Mouse (Mus musculus) lung, embryonic 16.5 days (tissue): ENCODE measurements at regions not wholly inside any gene's neighbourhood (a gene's known extent, or its start where the extent isn't known, plus 50 kb on each side); places are given as distances from the start of the nearest gene placed in this dataset.

Source experiments
- ATAC-seq: fragments of 200-750 bp; cut with Nextera tagmentation; 2 replicates; pipeline ENCODE4 v1.8.0; 2017; ENCODE audit warnings: low read depth, mild to moderate bottlenecking, moderate library complexity
- H3K27ac ChIP-seq: fragments of 300-500 bp; sonication (generic); 2 replicates; pipeline ENCODE4 v1.5.1; 2014; ENCODE audit warnings: mild to moderate bottlenecking, control low read depth, low read length
- H3K27me3 ChIP-seq: fragments of 300-500 bp; sonication (generic); 2 replicates; pipeline ENCODE4 v1.6.1; 2014; ENCODE audit warnings: low read depth, low read length, mixed read lengths; ENCODE audit not compliant: control insufficient read depth, insufficient read depth
- H3K36me3 ChIP-seq: fragments of 300-500 bp; sonication (generic); 2 replicates; pipeline ENCODE4 v1.6.1; 2014; ENCODE audit warnings: low read length; ENCODE audit not compliant: control insufficient read depth, insufficient read depth
- H3K4me1 ChIP-seq: fragments of 300-500 bp; sonication (generic); replicated peaks from 2 replicates; pipeline ENCODE4 v1.6.1; 2014; ENCODE audit warnings: low read length, mixed read lengths; ENCODE audit not compliant: control insufficient read depth, insufficient read depth
- H3K4me2 ChIP-seq: fragments of 300-500 bp; sonication (generic); 2 replicates; pipeline ENCODE4 v1.6.1; 2014; ENCODE audit warnings: low read depth, low read length, control low read depth
- H3K4me3 ChIP-seq: fragments of 300-500 bp; sonication (generic); 2 replicates; pipeline ENCODE4 v1.5.1; 2014; ENCODE audit warnings: mild to moderate bottlenecking, low read length, control low read depth
- H3K9ac ChIP-seq: fragments of 300-500 bp; sonication (generic); 2 replicates; pipeline ENCODE4 v1.6.1; 2014; ENCODE audit warnings: low read length, control low read depth
- H3K9me3 ChIP-seq: fragments of 300-500 bp; sonication (generic); 2 replicates; pipeline ENCODE4 v1.6.1; 2016; ENCODE audit warnings: low read length; ENCODE audit not compliant: control insufficient read depth
- WGBS: fragments of 180-500 bp; shearing (Covaris S2); extraction: QIAGEN DNeasy Blood & Tissue Kit; methylation state at CpG from one replicate; pipeline ENCODE4 v1.1.7; 2014; 5-methylcytosine and 5-hydroxymethylcytosine counted together

DNA sequence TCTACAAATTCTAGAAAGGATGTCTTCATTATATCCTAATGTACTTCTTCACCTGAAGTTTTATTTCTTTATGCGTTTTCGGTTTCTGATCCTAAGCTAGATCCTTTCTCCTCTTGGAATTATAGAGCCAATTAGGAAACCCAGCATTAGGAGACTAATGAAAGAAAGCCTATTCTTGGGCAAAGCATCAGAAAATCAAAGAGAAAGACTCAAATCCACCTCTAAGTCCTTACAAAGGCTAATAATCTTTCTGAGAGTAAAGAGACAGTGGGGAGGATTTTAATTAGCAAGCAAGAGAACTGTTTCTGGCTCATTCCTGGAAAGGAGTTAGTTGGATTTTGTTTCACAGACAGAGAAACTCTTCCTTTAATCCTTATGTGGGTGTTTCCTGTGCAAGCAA is 136.3 kb upstream of the Vegfc start:
- Histone ChIP-seq H3K27me3 (no peaks in the 10 kb centered on the region), H3K9me3 (no peaks in the 10 kb centered on the region), H3K4me2 (no peak overlapping the region), H3K4me3 (no peak overlapping the region), H3K27ac (no peak overlapping the region), H3K9ac (no peak overlapping the region), H3K36me3 (no peaks in the 10 kb centered on the region), H3K4me1 (no peaks in the 10 kb centered on the region)
- ATAC-seq, result no peak
- 94% methylated on average over 2 of the region's 2 CpGs for whole genome bisulfite sequencing

DNA sequence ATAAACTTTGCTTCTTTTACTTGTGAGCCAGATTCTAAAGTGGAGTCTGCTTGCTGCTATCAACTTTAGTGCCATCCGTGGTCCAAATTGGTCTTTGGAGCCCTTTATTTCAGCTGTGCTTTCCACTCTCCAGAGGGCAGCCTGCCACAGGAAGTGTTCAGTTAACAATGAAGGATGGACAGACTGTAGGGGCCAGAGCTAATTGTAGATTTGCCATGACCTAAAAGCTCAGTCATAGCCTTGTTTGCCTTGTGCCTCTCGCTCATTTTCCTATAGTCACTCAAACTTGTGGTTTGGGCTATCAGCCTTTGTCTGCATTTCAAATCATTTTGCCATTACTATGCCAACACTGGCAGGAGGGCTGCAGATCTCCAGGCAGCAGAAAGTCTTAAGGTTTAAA is 131.8 kb upstream of the Vegfc start:
- Histone ChIP-seq H3K4me1 (no peaks in the 10 kb centered on the region), H3K27me3 (no peaks in the 10 kb centered on the region), H3K4me3 (no peak overlapping the region), H3K36me3 (no peaks in the 10 kb centered on the region), H3K4me2 (no peak overlapping the region), H3K9me3 (no peaks in the 10 kb centered on the region), H3K27ac (no peak overlapping the region), H3K9ac (no peak overlapping the region)
- no peak for ATAC-seq
- WGBS, result 76% methylated on average over 2 of the region's 2 CpGs

DNA sequence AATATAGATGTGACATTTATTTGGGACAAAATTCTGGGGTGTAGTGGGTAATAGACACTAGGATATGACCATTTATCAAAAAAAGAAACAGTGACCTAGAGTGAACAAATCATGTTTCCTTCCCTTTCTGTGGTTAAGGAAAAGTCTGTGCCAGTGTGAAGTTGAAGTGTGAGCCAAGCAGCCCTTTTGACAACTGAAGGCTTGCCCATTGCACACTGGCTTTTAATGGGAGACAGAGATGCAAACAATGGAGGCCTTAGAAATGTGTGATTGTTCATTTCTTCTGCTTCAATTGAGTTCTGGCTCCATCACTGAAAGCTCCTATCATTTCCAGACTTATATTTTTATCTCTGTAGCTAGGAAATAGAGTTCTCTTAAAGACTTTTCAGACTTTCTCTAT is 130.0 kb upstream of the Vegfc start:
- Histone ChIP-seq H3K4me1 (no peaks in the 10 kb centered on the region), H3K9me3 (no peaks in the 10 kb centered on the region)
- ATAC-seq, result no peak

DNA sequence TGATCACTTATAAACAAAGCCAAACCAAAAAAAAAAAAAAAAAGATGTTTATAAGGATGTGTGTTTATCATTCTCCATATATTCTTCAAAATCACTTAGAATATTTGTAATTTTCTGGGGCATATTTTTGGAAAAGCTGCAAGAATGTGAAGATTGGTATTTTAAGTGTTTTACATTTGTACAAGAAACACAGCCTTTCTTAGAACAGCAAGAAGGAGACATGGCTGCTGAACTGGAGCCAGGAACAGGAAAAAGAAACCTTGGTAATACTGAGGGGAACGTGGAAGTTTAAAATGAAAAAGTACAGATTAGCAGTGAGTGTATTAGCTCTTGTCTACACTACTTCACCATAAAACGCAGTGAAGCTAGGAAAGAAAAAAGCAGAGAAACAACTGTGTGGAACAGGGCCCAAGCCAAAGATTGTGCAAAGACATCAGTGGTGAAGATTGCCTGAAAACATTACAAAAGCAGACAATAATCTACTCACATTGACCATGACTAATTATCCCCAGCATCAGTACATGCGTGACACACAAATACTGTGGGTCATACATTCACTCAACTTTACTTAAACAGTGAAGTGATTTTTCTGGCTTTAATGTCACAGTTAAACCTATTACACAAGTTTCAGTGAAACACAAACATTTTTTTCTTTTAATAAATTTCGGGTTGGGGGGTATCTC is 122.8 kb upstream of the Vegfc start:
- WGBS, result 37% methylated on average over 4 of the region's 4 CpGs
- peak overlapping the region; percentile 57 for H3K27ac ChIP-seq
- peak; percentile 69 for ATAC-seq

More for the DNA sequence above, 130.0 kb upstream of the Vegfc start:
- no peak overlapping the region for H3K9ac ChIP-seq
- no peak overlapping the region for H3K4me3 ChIP-seq
- no peak overlapping the region for H3K4me2 ChIP-seq
- no peaks in the 10 kb centered on the region for H3K36me3 ChIP-seq
- no peaks in the 10 kb centered on the region for H3K27me3 ChIP-seq
- no peak overlapping the region for H3K27ac ChIP-seq

DNA sequence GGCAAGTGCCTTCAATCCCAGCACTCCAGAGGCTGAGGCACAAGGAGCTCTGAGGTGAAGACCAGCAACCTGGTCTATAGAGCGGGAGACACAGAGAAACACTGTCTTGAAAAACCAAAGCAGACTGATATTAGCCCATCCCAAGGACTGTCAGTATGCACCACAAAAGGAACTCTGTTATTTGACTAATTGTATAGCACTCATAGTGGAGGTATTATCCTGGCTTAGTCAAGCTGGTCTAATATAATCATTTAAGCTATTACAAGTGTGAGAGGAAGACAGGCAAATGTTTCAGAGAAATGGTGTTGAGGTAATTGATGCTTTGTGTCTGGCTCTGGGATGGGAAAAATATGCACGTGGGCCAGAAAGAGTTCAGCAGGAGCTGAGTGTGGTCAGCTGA is 121.3 kb upstream of the Vegfc start:
- Histone ChIP-seq H3K4me2 (no peak overlapping the region), H3K9ac (no peak overlapping the region), H3K9me3 (no peaks in the 10 kb centered on the region), H3K4me1 (no peaks in the 10 kb centered on the region), H3K27me3 (no peaks in the 10 kb centered on the region), H3K4me3 (no peak overlapping the region), H3K36me3 (no peaks in the 10 kb centered on the region), H3K27ac (no peak overlapping the region)
- 67% methylated on average over 2 of the region's 2 CpGs for WGBS
- ATAC-seq, result no peak

More for the DNA sequence above, 122.8 kb upstream of the Vegfc start:
- no peak overlapping the region for H3K4me2 ChIP-seq
- H3K9ac ChIP-seq, result no peak overlapping the region
- no peaks in the 10 kb centered on the region for H3K27me3 ChIP-seq
- no peaks in the 10 kb centered on the region for H3K4me1 ChIP-seq
- no peaks in the 10 kb centered on the region for H3K9me3 ChIP-seq
- no peak overlapping the region for H3K4me3 ChIP-seq
- no peaks in the 10 kb centered on the region for H3K36me3 ChIP-seq

DNA sequence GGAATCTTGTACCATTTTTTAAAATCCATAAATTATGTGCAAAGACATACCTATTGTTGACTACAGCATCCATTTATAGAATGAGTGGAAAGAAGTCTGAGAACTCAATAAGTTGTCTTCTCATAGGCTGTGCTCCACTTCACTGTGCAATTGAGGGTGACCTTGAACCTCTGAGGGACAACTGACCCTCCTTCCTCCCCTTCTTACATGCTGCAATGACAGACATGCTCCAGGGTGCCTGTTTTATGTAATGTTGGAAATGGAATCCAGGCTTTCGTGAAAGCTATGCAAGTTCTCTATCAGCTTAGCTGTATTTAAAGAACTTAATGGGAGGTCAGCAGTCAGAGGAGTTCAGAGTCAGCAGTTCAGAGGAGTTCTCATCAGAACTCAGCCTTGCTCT is 118.9 kb upstream of the Vegfc start:
- WGBS, result 66% methylated on average over 1 of the region's 1 CpGs
- no peaks in the 10 kb centered on the region for H3K9me3 ChIP-seq
- no peak overlapping the region for H3K27ac ChIP-seq
- no peaks in the 10 kb centered on the region for H3K27me3 ChIP-seq
- no peak overlapping the region for H3K4me3 ChIP-seq
- no peaks in the 10 kb centered on the region for H3K36me3 ChIP-seq
- H3K4me1 ChIP-seq, result no peaks in the 10 kb centered on the region
- no peak overlapping the region for H3K9ac ChIP-seq
- H3K4me2 ChIP-seq, result no peak overlapping the region
- no peak for ATAC-seq

DNA sequence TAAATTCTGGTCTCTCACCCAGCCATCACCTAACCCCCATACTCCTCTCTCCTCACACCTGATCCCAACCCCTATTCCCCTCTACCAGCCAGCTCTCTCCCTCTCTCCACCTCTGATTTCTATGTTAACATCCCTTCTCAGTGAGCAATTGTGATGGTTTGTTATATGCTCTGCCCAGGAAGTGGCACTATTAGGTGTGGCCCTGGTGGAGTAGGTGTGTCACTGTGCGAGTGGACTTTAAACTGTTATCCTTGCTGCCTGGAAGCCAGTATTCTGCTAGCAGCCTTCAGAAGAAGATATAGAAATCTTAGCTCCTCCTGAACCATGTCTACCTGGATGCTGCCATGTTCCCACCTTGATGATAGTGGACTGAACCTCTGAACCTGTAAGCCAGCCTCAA is 114.4 kb upstream of the Vegfc start:
- ATAC-seq, result no peak
- no peak overlapping the region for H3K27ac ChIP-seq
- no peaks in the 10 kb centered on the region for H3K36me3 ChIP-seq
- no peaks in the 10 kb centered on the region for H3K4me1 ChIP-seq
- H3K27me3 ChIP-seq, result no peaks in the 10 kb centered on the region
- no peak overlapping the region for H3K4me2 ChIP-seq
- no peak overlapping the region for H3K9ac ChIP-seq
- no peak overlapping the region for H3K4me3 ChIP-seq
- WGBS, result 89% methylated on average over 1 of the region's 1 CpGs
- no peaks in the 10 kb centered on the region for H3K9me3 ChIP-seq

DNA sequence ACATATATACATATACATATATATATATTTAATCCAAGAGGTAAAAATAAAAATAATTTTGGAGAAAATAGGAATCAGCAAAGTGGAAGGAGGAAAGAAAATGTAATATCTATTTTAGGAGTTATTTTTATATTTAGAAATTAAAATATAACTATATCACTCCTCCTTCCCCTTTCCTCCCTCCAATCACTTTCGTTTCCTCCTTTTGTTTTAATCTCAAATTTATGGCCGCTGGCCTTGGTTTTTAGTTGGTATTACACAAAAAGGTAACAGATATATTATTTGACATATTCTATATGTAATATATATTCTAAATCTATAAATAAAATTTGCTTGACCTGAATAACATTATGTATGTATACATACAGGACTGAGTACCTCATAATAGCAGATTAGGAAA is 93.1 kb upstream of the Vegfc start:
- Histone ChIP-seq H3K4me1 (no peaks in the 10 kb centered on the region), H3K9ac (no peak overlapping the region), H3K36me3 (no peaks in the 10 kb centered on the region), H3K4me2 (no peak overlapping the region), H3K27me3 (no peaks in the 10 kb centered on the region), H3K27ac (no peak overlapping the region), H3K4me3 (no peak overlapping the region), H3K9me3 (no peaks in the 10 kb centered on the region)
- no peak for ATAC-seq
- 79% methylated on average over 2 of the region's 2 CpGs for WGBS

DNA sequence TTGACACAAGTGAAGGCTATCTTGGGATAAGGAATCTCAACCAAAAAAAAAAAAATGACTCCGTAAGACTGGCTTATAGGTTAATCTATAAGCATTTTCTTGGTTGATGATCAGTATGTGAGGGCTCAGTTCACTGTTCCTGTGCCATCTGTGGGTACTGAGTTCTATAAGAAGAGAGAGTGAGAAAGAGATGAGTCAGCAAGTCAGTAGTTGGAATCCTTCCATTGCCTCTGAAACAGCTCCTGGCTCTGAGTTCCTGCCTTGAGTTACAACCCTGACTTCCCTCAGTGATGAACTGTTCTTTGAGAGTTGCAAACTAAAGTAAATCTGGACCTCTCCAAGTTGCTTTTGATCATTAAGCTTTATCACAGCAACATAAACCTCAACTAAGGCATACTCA is 91.7 kb upstream of the Vegfc start:
- no peak overlapping the region for H3K27ac ChIP-seq
- H3K9ac ChIP-seq, result no peak overlapping the region
- 83% methylated on average over 1 of the region's 1 CpGs for WGBS

DNA sequence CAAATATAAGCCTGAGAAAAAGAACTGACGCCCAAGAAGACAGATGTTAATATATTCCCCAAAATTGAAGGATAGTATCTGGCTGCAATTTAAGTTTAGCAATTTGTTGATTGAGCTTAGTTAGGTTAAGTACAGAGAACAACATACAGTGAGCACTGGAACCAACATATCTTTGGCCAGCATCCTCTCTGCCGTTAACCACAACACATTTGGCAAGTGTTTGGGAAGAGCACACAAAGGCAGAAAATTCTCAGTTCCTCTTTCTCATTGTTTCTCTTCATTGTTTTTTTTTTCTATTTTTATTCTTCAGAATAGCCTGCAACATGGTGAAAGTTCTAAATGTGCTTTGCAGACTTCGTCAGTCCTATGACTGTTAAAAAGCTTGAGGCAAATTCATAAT is 83.2 kb upstream of the Vegfc start:
- Histone ChIP-seq H3K36me3 (no peaks in the 10 kb centered on the region), H3K4me2 (no peak overlapping the region), H3K9ac (no peak overlapping the region), H3K9me3 (no peaks in the 10 kb centered on the region), H3K27me3 (no peaks in the 10 kb centered on the region), H3K4me3 (no peak overlapping the region), H3K27ac (no peak overlapping the region), H3K4me1 (0 out of 2 replicates have a peak, but pooled peaks cover 3% of the 10 kb centered on the region)
- ATAC-seq, result no peak
- 76% methylated on average over 3 of the region's 3 CpGs for WGBS

More for the DNA sequence above, 91.7 kb upstream of the Vegfc start:
- Histone ChIP-seq H3K27me3 (no peaks in the 10 kb centered on the region), H3K36me3 (no peaks in the 10 kb centered on the region), H3K9me3 (no peaks in the 10 kb centered on the region), H3K4me1 (no peaks in the 10 kb centered on the region), H3K4me3 (no peak overlapping the region), H3K4me2 (no peak overlapping the region)
- ATAC-seq, result no peak
